Mouse (Mus musculus): ENCODE data around the gene Nprl3.
"Not testable (repeated sequence)": the region's sequence is repeated elsewhere in the genome, so short reads cannot be mapped to it uniquely, and the experiment has no call there.

Gene Nprl3

GRCm38 (mm10) chr11:32267188-32267884 is at the start of gene Nprl3:
Nprl3 (minus strand) TSS chr11:32267707.
- DNase-seq (ENCODE audit: low spot score in 2 of 2), result peak; percentile 92 to 97

- DNase-seq (ENCODE audit: low spot score in 2 of 2), result no peak
Observed at GRCm38 (mm10) chr11:32316009-32316408, 48.5 kb upstream of the Nprl3 start.

- no peak for DNase-seq (ENCODE audit: low spot score in 2 of 2)
Observed at GRCm38 (mm10) chr11:32309928-32310327, 42.4 kb upstream of the Nprl3 start.

DNA sequence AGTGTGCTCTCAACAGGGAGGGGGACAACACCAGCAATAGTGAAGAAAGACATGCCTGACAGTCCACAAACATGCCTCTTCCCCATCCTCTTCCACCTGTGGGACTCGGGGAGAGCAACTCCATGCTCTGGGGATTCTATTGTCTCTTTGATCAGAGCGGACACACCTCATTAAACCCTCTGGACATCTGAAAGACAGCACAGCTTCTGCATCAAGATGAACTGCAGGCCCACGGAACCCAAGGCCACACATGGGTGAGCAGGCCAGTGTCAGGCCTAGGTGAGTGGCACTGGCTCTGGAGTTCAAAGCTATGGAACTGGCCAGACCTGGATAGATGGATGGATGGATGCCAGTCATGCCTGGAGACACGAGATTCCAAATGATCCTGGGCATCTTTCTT is 41.9 kb upstream of the Nprl3 start:
- DNase-seq (ENCODE audit: low spot score in 2 of 2), result no peak

- no peak for DNase-seq (ENCODE audit: low spot score in 2 of 2)
Observed at GRCm38 (mm10) chr11:32307006-32307405, 39.5 kb upstream of the Nprl3 start.

DNA sequence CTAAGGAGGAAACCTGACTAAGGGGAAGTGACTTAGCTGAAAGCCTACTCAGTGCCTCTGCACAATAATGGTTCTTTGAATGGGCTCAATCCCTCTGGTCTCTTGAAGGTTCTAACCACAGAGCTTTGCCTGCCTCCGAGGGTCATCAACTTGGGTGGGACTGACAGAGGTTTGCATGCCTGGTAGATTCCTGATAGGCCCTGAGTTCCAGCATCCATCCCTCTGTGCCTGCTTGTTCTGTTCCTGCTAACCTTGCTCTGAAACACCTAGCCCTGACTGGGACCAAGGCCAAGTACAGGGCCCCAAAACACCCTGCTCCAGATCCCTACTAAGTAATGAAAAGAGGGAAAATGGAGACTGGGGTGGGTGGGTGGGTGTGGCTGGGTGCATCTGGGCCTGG is 35.9 kb upstream of the Nprl3 start:
- DNase-seq (ENCODE audit: low spot score in 2 of 2), result no peak

DNA sequence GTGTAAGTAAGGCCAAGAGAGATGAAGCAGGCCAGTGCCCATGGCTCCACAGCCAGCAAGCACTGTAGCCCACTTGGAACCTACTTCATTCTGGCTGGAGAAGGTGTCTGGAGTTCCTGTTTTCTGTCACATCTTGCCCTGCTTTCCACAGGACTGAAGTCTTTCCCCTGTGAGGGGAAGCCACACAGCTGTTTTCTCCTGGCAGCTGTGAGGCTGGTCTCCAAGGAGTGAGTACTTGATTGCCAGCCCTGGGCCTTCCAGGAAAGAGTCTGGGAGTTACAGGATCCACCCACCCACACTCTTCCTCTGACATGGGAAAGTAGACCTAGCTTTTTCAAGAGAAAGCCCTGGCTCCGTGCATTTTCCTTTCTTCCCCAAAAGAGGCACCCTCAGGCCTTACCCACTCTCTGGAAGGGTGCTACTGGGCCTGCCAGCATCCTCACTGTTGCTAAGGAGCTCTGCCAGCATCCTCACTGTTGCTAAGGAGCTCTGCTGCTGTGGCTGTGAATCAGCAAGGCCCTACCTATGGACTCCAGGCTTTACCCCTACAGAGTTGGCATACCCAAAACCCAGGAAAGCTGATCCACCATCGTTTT is 35.4 kb upstream of the Nprl3 start:
- no peak for DNase-seq (ENCODE audit: low spot score in 2 of 2)

DNA sequence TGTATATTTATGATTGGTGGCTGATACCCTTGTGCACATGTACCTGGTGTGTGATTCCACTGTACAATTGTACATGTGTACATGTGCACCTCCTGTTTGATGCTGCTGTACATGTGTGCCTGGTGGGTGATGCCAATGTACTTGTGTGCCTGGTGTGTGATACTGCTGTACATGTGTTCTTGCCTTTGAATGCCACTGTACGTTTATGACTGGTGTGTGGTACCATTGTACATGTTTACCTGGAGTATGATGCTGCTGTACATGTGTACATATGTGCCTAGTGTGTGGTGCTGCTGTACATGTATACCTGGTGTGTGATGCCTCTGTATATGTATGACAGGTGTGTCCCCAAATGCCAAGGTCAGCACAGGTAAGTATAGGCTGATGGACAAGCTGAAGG is 34.0 kb upstream of the Nprl3 start:
- DNase-seq (ENCODE audit: low spot score in 2 of 2), result no peak

GRCm38 (mm10) chr11:32300279-32301267 is 33.1 kb upstream of the Nprl3 start:
- no peak for DNase-seq (ENCODE audit: low spot score in 2 of 2)

DNA sequence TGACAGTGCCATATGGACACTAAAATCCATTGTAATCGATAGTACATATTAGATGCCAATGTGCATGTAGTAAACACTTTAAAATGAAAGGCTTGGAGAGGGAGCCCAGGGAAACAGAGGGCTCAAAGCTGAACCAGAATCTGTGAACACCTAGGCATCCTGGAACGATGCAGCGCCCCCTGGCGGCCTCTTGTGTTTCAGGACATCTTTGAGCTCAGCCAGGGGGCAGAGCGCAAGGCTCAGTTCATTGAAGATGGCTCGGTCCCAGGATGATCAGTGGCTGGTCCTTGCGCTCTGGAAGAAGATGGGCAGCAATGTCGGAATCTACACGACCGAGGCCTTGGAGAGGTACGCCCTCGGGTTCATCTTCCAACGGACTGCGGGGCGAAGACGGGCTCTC is 32.4 kb upstream of the Nprl3 start, which contains the start of gene Hbq1a:
TSS of gene Hbq1a (plus strand) at position 205 of the 400 bp plus-strand sequence.
- DNase-seq (ENCODE audit: low spot score in 2 of 2), result peak; percentile 24 to 41

- DNase-seq (ENCODE audit: low spot score in 2 of 2), result no peak
Observed at GRCm38 (mm10) chr11:32298532-32298918, 31.0 kb upstream of the Nprl3 start.

DNA sequence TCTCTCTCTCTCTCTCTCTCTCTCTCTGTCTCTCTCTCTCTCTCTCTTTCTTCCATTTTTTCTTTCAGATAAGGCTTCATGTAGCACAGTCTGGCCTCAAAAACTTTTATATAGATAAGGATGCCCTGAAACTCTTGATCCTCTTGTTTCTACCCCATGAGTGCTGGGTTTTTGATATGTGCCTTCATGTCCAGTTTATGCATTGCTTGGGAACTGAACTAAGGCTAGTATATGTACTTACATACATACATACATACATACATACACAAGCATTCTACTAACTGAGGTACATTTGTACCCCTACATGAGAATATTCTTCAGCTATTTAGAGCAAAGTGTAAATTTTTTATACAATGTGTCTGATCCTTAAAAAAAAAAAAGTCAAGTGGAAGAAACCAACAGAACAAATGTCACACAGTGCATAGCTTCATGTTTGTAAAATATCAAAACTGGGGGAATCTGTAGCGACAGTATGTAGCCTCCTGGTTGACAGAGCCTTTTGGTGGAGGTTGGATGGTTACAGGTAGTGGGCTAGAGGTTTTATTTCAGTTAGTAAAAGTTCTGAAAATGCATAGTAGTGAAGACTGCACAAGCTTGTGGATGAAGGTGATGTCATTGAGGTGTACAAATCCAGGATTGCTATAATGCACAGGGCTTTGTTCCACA is 30.5 kb upstream of the Nprl3 start:
- DNase-seq (ENCODE audit: low spot score in 2 of 2), result no peak

- not testable (repeated sequence) for DNase-seq (ENCODE audit: low spot score in 2 of 2)
Observed at GRCm38 (mm10) chr11:32297417-32297816, 29.9 kb upstream of the Nprl3 start.

- not testable (repeated sequence) for DNase-seq (ENCODE audit: low spot score in 2 of 2)
Observed at GRCm38 (mm10) chr11:32296203-32296602, 28.7 kb upstream of the Nprl3 start, which contains the start of gene Hba-a2. Hba-a2 (plus strand) TSS chr11:32296489.

DNA sequence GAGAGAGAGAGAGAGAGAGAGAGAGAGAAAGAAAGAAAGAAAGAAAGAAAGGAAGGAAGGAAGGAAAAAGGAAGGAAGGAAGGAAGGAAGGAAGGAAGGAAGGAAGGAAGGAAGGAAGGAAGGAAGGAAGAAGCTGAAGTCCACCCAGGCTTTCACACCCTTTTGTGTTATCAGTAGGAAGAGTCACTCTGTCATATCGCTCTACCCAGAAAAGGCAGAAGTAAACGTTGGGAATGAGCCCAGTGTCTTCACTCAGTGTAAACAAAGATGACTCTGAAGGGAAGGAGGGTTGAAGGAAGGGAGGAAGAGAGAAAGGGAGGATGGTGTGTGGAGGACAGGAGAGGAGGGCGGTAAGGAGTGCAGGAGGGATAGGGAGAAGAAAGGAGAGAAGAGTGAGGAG is 26.0 kb upstream of the Nprl3 start:
- not testable (repeated sequence) for DNase-seq (ENCODE audit: low spot score in 2 of 2)

GRCm38 (mm10) chr11:32292819-32293218 is 25.3 kb upstream of the Nprl3 start:
- DNase-seq (ENCODE audit: low spot score in 2 of 2), result not testable (repeated sequence)

GRCm38 (mm10) chr11:32287493-32287825 is 20.0 kb upstream of the Nprl3 start:
- DNase-seq (ENCODE audit: low spot score in 2 of 2), result no peak

- DNase-seq (ENCODE audit: low spot score in 2 of 2), result peak; percentile 63 to 73
Observed at GRCm38 (mm10) chr11:32286695-32287492, 19.4 kb upstream of the Nprl3 start, which contains the start of gene Hbq1b. Hbq1b (plus strand) TSS chr11:32286965.

- DNase-seq (ENCODE audit: low spot score in 2 of 2), result not testable (repeated sequence)
Observed at GRCm38 (mm10) chr11:32285887-32286286, 18.4 kb upstream of the Nprl3 start.

DNA sequence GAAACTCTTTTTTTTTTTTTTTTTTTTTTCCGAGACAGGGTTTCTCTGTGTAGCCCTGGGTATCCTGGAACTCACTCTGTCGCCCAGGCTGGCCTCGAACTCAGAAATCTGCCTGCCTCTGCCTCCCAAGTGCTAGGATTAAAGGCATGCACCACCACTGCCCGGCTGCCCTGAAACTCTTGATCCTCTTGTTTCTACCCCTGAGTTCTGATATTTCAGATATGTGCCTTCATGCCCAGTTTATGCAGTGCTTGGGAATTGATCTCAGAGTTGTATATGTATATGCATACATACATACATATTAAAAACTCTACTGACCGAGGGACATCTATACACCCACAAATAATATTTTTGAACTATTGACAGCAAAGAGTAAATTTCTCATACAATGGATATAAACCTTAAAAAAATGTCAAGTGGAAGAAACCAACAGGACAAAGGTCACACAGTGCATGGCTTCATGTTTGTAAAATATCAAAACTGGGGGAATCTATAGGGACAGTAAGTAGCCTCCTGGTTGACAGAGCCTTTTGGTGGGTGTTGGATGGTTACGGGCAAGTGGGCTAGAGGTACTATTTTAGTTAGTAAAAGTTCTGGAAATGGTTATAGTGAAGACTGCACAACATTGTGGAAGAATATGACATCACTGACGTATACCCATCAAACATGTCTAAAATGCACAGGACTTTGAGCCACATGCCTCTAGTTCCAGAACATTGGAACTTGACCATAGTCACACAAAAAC is 17.7 kb upstream of the Nprl3 start:
- DNase-seq (ENCODE audit: low spot score in 2 of 2), result no peak

Data from urinary bladder, postnatal 36 days (tissue).